Mouse (Mus musculus): ENCODE results near the gene Il21r. TPM values are rescaled to one million over a fixed set of nuclear protein-coding genes. Genes with fewer than 3 reads are reported as not detected.
A peak's percentile ranks its signal among the peaks of the same experiment; 100 is the strongest.

The Il21r gene
- polyA plus RNA-seq, 1 experiment = 8.8 TPM

DNA sequence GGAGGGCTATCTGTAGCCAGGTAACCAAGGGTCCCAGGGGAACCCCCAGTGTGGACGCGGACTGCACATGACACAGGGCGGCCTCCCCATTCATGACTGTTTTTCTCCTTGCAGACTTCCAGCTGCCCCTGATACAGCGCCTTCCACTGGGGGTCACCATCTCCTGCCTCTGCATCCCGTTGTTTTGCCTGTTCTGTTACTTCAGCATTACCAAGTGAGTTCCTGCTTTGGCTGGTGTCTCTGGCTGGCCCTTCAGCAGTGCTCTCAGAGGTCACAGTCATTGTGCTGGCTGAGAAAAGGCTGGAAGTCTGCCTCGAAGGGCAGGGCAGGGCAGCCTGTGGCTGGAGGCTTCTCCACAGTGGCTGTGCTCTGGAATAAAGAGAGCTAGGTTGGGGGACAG, 30.5 kb upstream of the Il21r start:
- Histone ChIP-seq H3K4me3 (replicated peaks; ENCODE audit: extremely low read depth, low read depth, low read length) (no peak overlapping the region), H3K4me1 (ENCODE audit: control insufficient read depth, insufficient read depth, low read length) (peaks cover 17% of the 10 kb centered on the region)
- no peak for DNase-seq
- 60% methylated on average over 6 of the region's 6 CpGs for WGBS
- TF ChIP-seq POLR2A (IDR thresholded peaks at IDR 0.05; ENCODE audit: borderline replicate concordance, extremely low read depth, low read depth, low read length) (no peak), CTCF (IDR thresholded peaks at IDR 0.05; ENCODE audit: insufficient read depth, low read length) (no peak)

GRCm38 (mm10) chr7:125573849-125574248, 29.4 kb upstream of the Il21r start:
- DNase-seq = no peak
- H3K4me3 ChIP-seq (replicated peaks; ENCODE audit: extremely low read depth, low read depth, low read length) = no peak overlapping the region
- peaks cover 21% of the 10 kb centered on the region for H3K4me1 ChIP-seq (ENCODE audit: control insufficient read depth, insufficient read depth, low read length)
- TF ChIP-seq POLR2A (IDR thresholded peaks at IDR 0.05; ENCODE audit: borderline replicate concordance, extremely low read depth, low read depth, low read length) (no peak), CTCF (IDR thresholded peaks at IDR 0.05; ENCODE audit: insufficient read depth, low read length) (no peak)
- 55% methylated on average over 2 of the region's 2 CpGs for WGBS

- no peak for TF ChIP-seq POLR2A (IDR thresholded peaks at IDR 0.05; ENCODE audit: borderline replicate concordance, extremely low read depth, low read depth, low read length)
- no peak for TF ChIP-seq CTCF (IDR thresholded peaks at IDR 0.05; ENCODE audit: insufficient read depth, low read length)
- peaks cover 21% of the 10 kb centered on the region for H3K4me1 ChIP-seq (ENCODE audit: control insufficient read depth, insufficient read depth, low read length)
- no peak for DNase-seq
- no peak overlapping the region for H3K4me3 ChIP-seq (replicated peaks; ENCODE audit: extremely low read depth, low read depth, low read length)
- 85% methylated on average over 3 of the region's 3 CpGs for WGBS
Observed at GRCm38 (mm10) chr7:125574832-125575231, 28.4 kb upstream of the Il21r start.

DNA sequence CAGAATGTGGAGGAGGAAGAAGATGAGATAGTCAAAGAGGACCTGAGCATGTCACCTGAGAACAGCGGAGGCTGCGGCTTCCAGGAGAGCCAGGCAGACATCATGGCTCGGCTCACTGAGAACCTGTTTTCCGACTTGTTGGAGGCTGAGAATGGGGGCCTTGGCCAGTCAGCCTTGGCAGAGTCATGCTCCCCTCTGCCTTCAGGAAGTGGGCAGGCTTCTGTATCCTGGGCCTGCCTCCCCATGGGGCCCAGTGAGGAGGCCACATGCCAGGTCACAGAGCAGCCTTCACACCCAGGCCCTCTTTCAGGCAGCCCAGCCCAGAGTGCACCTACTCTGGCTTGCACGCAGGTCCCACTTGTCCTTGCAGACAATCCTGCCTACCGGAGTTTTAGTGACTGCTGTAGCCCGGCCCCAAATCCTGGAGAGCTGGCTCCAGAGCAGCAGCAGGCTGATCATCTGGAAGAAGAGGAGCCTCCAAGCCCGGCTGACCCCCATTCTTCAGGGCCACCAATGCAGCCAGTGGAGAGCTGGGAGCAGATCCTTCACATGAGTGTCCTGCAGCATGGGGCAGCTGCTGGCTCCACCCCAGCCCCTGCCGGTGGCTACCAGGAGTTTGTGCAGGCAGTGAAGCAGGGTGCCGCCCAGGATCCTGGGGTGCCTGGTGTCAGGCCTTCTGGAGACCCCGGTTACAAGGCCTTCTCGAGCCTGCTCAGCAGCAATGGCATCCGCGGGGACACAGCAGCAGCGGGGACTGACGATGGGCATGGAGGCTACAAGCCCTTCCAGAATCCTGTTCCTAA, 27.3 kb upstream of the Il21r start:
- no peak for DNase-seq
- TF ChIP-seq POLR2A (IDR thresholded peaks at IDR 0.05; ENCODE audit: borderline replicate concordance, extremely low read depth, low read depth, low read length) = no peak
- no peak for TF ChIP-seq CTCF (IDR thresholded peaks at IDR 0.05; ENCODE audit: insufficient read depth, low read length)
- WGBS = 65% methylated on average over 16 of the region's 16 CpGs
- Histone ChIP-seq H3K4me1 (ENCODE audit: control insufficient read depth, insufficient read depth, low read length) (peaks cover 25% of the 10 kb centered on the region), H3K4me3 (replicated peaks; ENCODE audit: extremely low read depth, low read depth, low read length) (no peak overlapping the region)

DNA sequence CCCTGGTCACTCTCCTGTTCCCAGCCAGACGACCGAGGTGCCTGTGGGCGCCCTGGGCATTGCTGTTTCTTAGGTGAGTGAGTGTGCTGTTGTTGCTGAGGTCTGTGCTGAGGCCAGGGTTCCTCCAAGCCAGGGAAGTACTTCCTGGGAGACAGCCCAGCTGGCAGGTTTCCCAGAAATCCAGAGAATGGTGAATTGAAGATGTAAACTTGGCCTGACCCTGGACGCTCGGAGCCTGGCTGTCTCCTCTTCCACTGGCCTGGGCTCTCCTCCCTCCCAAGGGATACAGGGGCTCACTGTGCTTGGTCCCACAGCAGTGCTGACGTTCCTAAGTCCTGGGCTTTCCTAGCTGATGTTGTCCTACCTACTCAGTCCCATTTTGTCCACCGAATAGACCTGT, 26.2 kb upstream of the Il21r start:
- peaks cover 29% of the 10 kb centered on the region for H3K4me1 ChIP-seq (ENCODE audit: control insufficient read depth, insufficient read depth, low read length)
- no peak for TF ChIP-seq POLR2A (IDR thresholded peaks at IDR 0.05; ENCODE audit: borderline replicate concordance, extremely low read depth, low read depth, low read length)
- no peak for TF ChIP-seq CTCF (IDR thresholded peaks at IDR 0.05; ENCODE audit: insufficient read depth, low read length)
- 25% methylated on average over 7 of the region's 7 CpGs for WGBS
- H3K4me3 ChIP-seq (replicated peaks; ENCODE audit: extremely low read depth, low read depth, low read length) = no peak overlapping the region
- DNase-seq = peak; percentile 73

GRCm38 (mm10) chr7:125577486-125578088, 25.6 kb upstream of the Il21r start:
- no peak for DNase-seq
- WGBS = 50% methylated on average over 11 of the region's 11 CpGs
- TF ChIP-seq POLR2A (IDR thresholded peaks at IDR 0.05; ENCODE audit: borderline replicate concordance, extremely low read depth, low read depth, low read length) (no peak), CTCF (IDR thresholded peaks at IDR 0.05; ENCODE audit: insufficient read depth, low read length) (no peak)
- Histone ChIP-seq H3K4me1 (ENCODE audit: control insufficient read depth, insufficient read depth, low read length) (peaks cover 29% of the 10 kb centered on the region), H3K4me3 (replicated peaks; ENCODE audit: extremely low read depth, low read depth, low read length) (no peak overlapping the region)

- peaks cover 29% of the 10 kb centered on the region for H3K4me1 ChIP-seq (ENCODE audit: control insufficient read depth, insufficient read depth, low read length)
- TF ChIP-seq CTCF (IDR thresholded peaks at IDR 0.05; ENCODE audit: insufficient read depth, low read length) = no peak
- TF ChIP-seq POLR2A (IDR thresholded peaks at IDR 0.05; ENCODE audit: borderline replicate concordance, extremely low read depth, low read depth, low read length) = no peak
- no peak overlapping the region for H3K4me3 ChIP-seq (replicated peaks; ENCODE audit: extremely low read depth, low read depth, low read length)
- WGBS = 71% methylated on average over 3 of the region's 3 CpGs
- DNase-seq = no peak
Observed at GRCm38 (mm10) chr7:125578106-125578505, 25.1 kb upstream of the Il21r start.

DNA sequence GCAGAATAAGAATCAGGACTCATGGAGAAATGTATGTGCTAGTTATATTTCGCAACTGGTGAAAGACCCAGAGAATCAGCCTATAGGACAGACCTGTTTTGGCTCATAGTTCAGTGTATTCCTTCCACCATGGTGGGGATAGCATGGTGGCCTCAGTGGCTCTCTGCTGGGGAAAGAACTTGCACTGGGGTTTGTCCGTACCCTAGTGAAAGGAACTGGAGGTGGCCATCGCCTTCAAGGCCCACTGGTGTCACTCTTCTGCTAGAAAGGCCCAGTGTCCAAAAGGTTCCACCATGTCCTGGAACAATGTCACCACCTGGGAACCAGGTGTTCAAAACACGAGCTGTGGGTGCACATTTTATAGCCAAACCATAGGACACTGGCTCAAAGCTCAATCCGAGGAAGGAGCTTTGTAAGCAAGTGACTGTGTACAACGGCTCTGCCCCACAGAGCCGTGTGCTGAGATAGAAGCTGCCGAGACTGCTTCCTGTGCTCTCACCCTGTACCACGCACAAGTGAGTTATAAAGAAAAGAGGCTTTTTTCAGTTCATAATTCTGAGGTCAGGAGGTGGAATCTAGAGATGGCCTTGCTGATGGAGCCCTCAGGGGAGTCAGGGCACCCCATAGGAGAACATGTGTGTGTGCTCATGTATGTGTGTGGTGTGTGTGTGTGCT, 23.5 kb upstream of the Il21r start:
- TF ChIP-seq CTCF (IDR thresholded peaks at IDR 0.05; ENCODE audit: insufficient read depth, low read length) (no peak), POLR2A (IDR thresholded peaks at IDR 0.05; ENCODE audit: borderline replicate concordance, extremely low read depth, low read depth, low read length) (no peak)

DNA sequence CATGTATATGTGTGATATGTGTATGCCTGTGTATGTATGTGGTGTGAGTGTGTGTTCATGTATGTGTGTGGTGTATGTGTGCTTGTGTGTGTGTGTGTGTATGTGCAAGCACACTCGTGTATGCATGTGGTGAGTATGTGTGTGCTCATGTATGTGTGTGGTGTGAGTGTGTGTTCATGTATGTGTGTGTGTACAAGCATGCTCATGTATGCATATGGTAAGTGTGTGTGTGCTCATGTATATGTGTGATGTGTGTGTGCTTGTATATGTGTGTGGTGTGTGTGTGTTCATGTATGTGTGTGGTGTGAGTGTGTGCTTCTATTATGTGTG, 23.0 kb upstream of the Il21r start:
- no peak for DNase-seq
- Histone ChIP-seq H3K4me3 (replicated peaks; ENCODE audit: extremely low read depth, low read depth, low read length) (no peak overlapping the region), H3K4me1 (ENCODE audit: control insufficient read depth, insufficient read depth, low read length) (peaks cover 29% of the 10 kb centered on the region)
- no peak for TF ChIP-seq CTCF (IDR thresholded peaks at IDR 0.05; ENCODE audit: insufficient read depth, low read length)
- no peak for TF ChIP-seq POLR2A (IDR thresholded peaks at IDR 0.05; ENCODE audit: borderline replicate concordance, extremely low read depth, low read depth, low read length)
- 92% methylated on average over 1 of the region's 1 CpGs for WGBS

More for the DNA sequence above, 23.5 kb upstream of the Il21r start:
- Histone ChIP-seq H3K4me1 (ENCODE audit: control insufficient read depth, insufficient read depth, low read length) (peaks cover 29% of the 10 kb centered on the region), H3K4me3 (replicated peaks; ENCODE audit: extremely low read depth, low read depth, low read length) (no peak overlapping the region)
- WGBS = 63% methylated on average over 9 of the region's 9 CpGs
- DNase-seq = no peak
